ENCODE assay signal across 8 mouse cellular contexts in genomic region chr2:84556888-84557514, GRCm38 (mm10).
A peak's percentile ranks its signal among the peaks of the same experiment; 100 is the strongest.
DNase-seq lines count a peak whose midpoint lies in the region; ATAC-seq lines count a peak whose summit lies in the region.

No protein-coding gene starts in this region.

- peak overlapping the region; percentile 80 for H3K4me3 ChIP-seq in megakaryocyte, embryonic 14.5 days (replicated peaks)
- H3K4me3 ChIP-seq in hindbrain, embryonic 10.5 days = peak overlapping the region; percentile 24; the same call in 1 of the 2 replicates
- H3K4me3 ChIP-seq in limb, embryonic 15.5 days = 0 out of 2 replicates have a peak overlapping the region, but pooled peaks have one; percentile 5

- no peaks in the 10 kb centered on the region for H3K36me3 ChIP-seq in megakaryocyte, embryonic 14.5 days (replicated peaks; ENCODE audit: low read length)
- no peaks in the 10 kb centered on the region for H3K36me3 ChIP-seq in hindbrain, embryonic 10.5 days
- H3K36me3 ChIP-seq in limb, embryonic 15.5 days = no peaks in the 10 kb centered on the region

- no peak for ATAC-seq in megakaryocyte, adult 5-6 weeks (ENCODE audit: poor library complexity, severe bottlenecking)
- peak; percentile 83 for ATAC-seq in common myeloid progenitor, adult 5-6 weeks (replicated peaks; ENCODE audit: low read depth, poor library complexity, severe bottlenecking)
- no peak for ATAC-seq in limb, embryonic 15.5 days (ENCODE audit: insufficient number of reproducible peaks, low FRiP score, low TSS enrichment, low read depth)
- no peak for ATAC-seq in erythroid progenitor cell, adult 5-6 weeks (replicated peaks; ENCODE audit: low FRiP score, poor library complexity, severe bottlenecking)

- H3K4me2 ChIP-seq in limb, embryonic 15.5 days = peak overlapping the region; percentile 30; the same call in 1 of the 2 replicates

- H3K4me1 ChIP-seq in megakaryocyte, embryonic 14.5 days = peaks cover 44% of the 10 kb centered on the region
- H3K4me1 ChIP-seq in hindbrain, embryonic 10.5 days (replicated peaks) = peaks cover 4% of the 10 kb centered on the region; the same call in 1 of the 2 replicates
- H3K4me1 ChIP-seq in limb, embryonic 15.5 days = no peaks in the 10 kb centered on the region

- no peak overlapping the region for H3K9ac ChIP-seq in limb, embryonic 15.5 days

- peaks cover 1% of the 10 kb centered on the region for H3K9me3 ChIP-seq in megakaryocyte, embryonic 14.5 days
- H3K9me3 ChIP-seq in hindbrain, embryonic 10.5 days = no peaks in the 10 kb centered on the region
- H3K9me3 ChIP-seq in limb, embryonic 15.5 days = no peaks in the 10 kb centered on the region

- peaks cover 4% of the 10 kb centered on the region for H3K27me3 ChIP-seq in megakaryocyte, embryonic 14.5 days (replicated peaks)
- no peaks in the 10 kb centered on the region for H3K27me3 ChIP-seq in hindbrain, embryonic 10.5 days (ENCODE audit: insufficient read depth, poor library complexity, severe bottlenecking)
- H3K27me3 ChIP-seq in limb, embryonic 15.5 days = no peaks in the 10 kb centered on the region

- DNase-seq in hindbrain, embryonic 10.5 days (ENCODE audit: low spot score) = no peak
- DNase-seq in right cerebral cortex, postnatal 36 days (ENCODE audit: low spot score in 2 of 2) = peak; percentile 65 to 85
- DNase-seq in layer of hippocampus, adult 9-10 months (ENCODE audit: low spot score) = no peak

- 57% methylated on average over 10 of the region's 10 CpGs for WGBS in hindbrain, embryonic 10.5 days
- 47% methylated on average over 10 of the region's 10 CpGs for WGBS in limb, embryonic 15.5 days

- H3K27ac ChIP-seq in hindbrain, embryonic 10.5 days = no peak overlapping the region
- no peak overlapping the region for H3K27ac ChIP-seq in limb, embryonic 15.5 days

Comparison
In these comparisons a context has a peak if more than half of its experiments do, and no peak if none do; other contexts are left out.
1. H3K4me3 ChIP-seq: peak in every context shown above with its lines; median percentile 80 in megakaryocyte, embryonic 14.5 days; 24 in hindbrain, embryonic 10.5 days; 5 in limb, embryonic 15.5 days.
2. DNase-seq: peak in right cerebral cortex, postnatal 36 days (2 of 2); none in hindbrain, embryonic 10.5 days (single experiment) and layer of hippocampus, adult 9-10 months (single experiment).